ENCODE assay signal across 14 mouse cellular contexts in genomic region chr11:6763001-6763400, GRCm38 (mm10).
"Had no signal": no experiment of that assay in that cellular context is flagged by ENCODE, and none has a peak within 500 bp of the region (broad histone marks: within the 10 kb centered on the region; RNA-seq: fewer than 3 reads in every experiment).

No protein-coding gene starts in this region.

- H3K27ac ChIP-seq: intestine, embryonic 15.5 days; limb, embryonic 15.5 days; liver, embryonic 12.5 days; midbrain, embryonic 10.5 days; neural tube, embryonic 15.5 days; stomach, postnatal 0 days had no signal

- ATAC-seq: intestine, embryonic 15.5 days; liver, embryonic 12.5 days had no signal

- DNase-seq: lung, embryonic 14.5 days; lung, postnatal 10 days; lung, postnatal 4 days; midbrain, embryonic 14.5 days; right cerebral cortex, adult 18-20 months; right cerebral cortex, postnatal 25 days; thymus, postnatal 4 days had no signal

- H3K4me1 ChIP-seq: intestine, embryonic 15.5 days; limb, embryonic 15.5 days; liver, embryonic 12.5 days; midbrain, embryonic 10.5 days had no signal

- H3K4me2 ChIP-seq: intestine, embryonic 15.5 days; limb, embryonic 15.5 days; liver, embryonic 12.5 days; lung, embryonic 14.5 days; neural tube, embryonic 15.5 days had no signal

- H3K4me3 ChIP-seq: intestine, embryonic 15.5 days; limb, embryonic 15.5 days; liver, embryonic 12.5 days; midbrain, embryonic 10.5 days; myocyte; neural tube, embryonic 15.5 days had no signal

- H3K36me3 ChIP-seq: intestine, embryonic 15.5 days; limb, embryonic 15.5 days; liver, embryonic 12.5 days; midbrain, embryonic 10.5 days; neural tube, embryonic 15.5 days had no signal

- H3K27me3 ChIP-seq: intestine, embryonic 15.5 days; limb, embryonic 15.5 days; liver, embryonic 12.5 days; neural tube, embryonic 15.5 days had no signal

- H3K9me3 ChIP-seq: intestine, embryonic 15.5 days; limb, embryonic 15.5 days; liver, embryonic 12.5 days; midbrain, embryonic 10.5 days; neural tube, embryonic 15.5 days had no signal

- H3K9ac ChIP-seq: intestine, embryonic 15.5 days; limb, embryonic 15.5 days; liver, embryonic 12.5 days; lung, embryonic 14.5 days; neural tube, embryonic 15.5 days had no signal
